Mouse (Mus musculus) forebrain, embryonic 11.5 days (tissue): ENCODE results near the gene Babam1. TPM values are rescaled to one million over a fixed set of nuclear protein-coding genes. Genes with fewer than 3 reads are reported as not detected.
"Not testable (repeated sequence)": the region's sequence is repeated elsewhere in the genome, so short reads cannot be mapped to it uniquely, and the experiment has no call there.

ENCODE experiments used
- ATAC-seq: fragments of 200-750 bp; cut with Nextera tagmentation; replicated peaks from 2 replicates; pipeline ENCODE4 v1.8.0; 2017; ENCODE audit warnings: moderate TSS enrichment; ENCODE audit not compliant: low FRiP score
- DNase-seq: peaks from one replicate; pipeline ENCODE4 v3.0.0-alpha.2; 2017; ENCODE audit warnings: low spot score
- H3K27ac ChIP-seq: fragments of 300-500 bp; sonication (generic); 2 replicates; pipeline ENCODE4 v1.5.1; 2014; ENCODE audit warnings: low read depth, low read length
- H3K27me3 ChIP-seq: fragments of 300-500 bp; sonication (generic); 2 replicates; pipeline ENCODE4 v1.6.1; 2014; ENCODE audit warnings: mild to moderate bottlenecking, low read length, mixed read lengths; ENCODE audit not compliant: control insufficient read depth, insufficient read depth
- H3K36me3 ChIP-seq: fragments of 300-500 bp; sonication (generic); 2 replicates; pipeline ENCODE4 v1.6.1; 2014; ENCODE audit warnings: mild to moderate bottlenecking, low read length, moderate library complexity, mixed read lengths; ENCODE audit not compliant: control insufficient read depth, insufficient read depth
- H3K4me1 ChIP-seq: fragments of 300-500 bp; sonication (generic); replicated peaks from 2 replicates; pipeline ENCODE4 v1.6.1; 2014; ENCODE audit warnings: low read length, mixed read lengths; ENCODE audit not compliant: control insufficient read depth, insufficient read depth
- H3K4me2 ChIP-seq: fragments of 300-500 bp; sonication (generic); 2 replicates; pipeline ENCODE4 v1.6.1; 2014; ENCODE audit warnings: low read depth, mild to moderate bottlenecking, low read length, moderate library complexity, mixed read lengths; ENCODE audit not compliant: severe bottlenecking
- H3K4me3 ChIP-seq: fragments of 300-500 bp; sonication (generic); 2 replicates; pipeline ENCODE4 v1.5.1; 2014; ENCODE audit warnings: low read depth, low read length
- H3K9ac ChIP-seq: fragments of 300-500 bp; sonication (generic); 2 replicates; pipeline ENCODE4 v1.6.1; 2014; ENCODE audit warnings: low read length
- H3K9me3 ChIP-seq: fragments of 300-500 bp; sonication (generic); 2 replicates; pipeline ENCODE4 v1.6.1; 2016; ENCODE audit warnings: low read length, mixed read lengths; ENCODE audit not compliant: control insufficient read depth
- WGBS: fragments of 180-500 bp; shearing (Covaris S2); extraction: QIAGEN DNeasy Blood & Tissue Kit; methylation state at CpG from one replicate; pipeline ENCODE4 v1.1.7; 2014; 5-methylcytosine and 5-hydroxymethylcytosine counted together
- polyA plus RNA-seq: library from polyadenylated mRNA; unstranded; fragments of >200 nt; fragmentation: Nextera tagmentation; extraction: Ambion mirVana; gene quantifications from 2 replicates; pipeline ENCODE4 v1.2.1, GENCODE M21; 2014

Babam1 gene
- polyA plus RNA-seq, 1 experiment from 2014 or later, result 106 TPM

GRCm38 (mm10) chr8:71407441-71407840 lies 10.8 kb downstream of the Babam1 start:
- 93% methylated on average over 14 of the region's 14 CpGs for WGBS
- no peak overlapping the region for H3K27ac ChIP-seq
- H3K36me3 ChIP-seq, result peaks cover 6% of the 10 kb centered on the region; the same call in 1 of the 2 replicates
- H3K4me1 ChIP-seq, result peaks cover 6% of the 10 kb centered on the region; the same call in 1 of the 2 replicates
- no peak overlapping the region for H3K4me3 ChIP-seq
- H3K9me3 ChIP-seq, result no peaks in the 10 kb centered on the region
- DNase-seq (no peak), ATAC-seq (no peak)
- no peak overlapping the region for H3K4me2 ChIP-seq
- no peak overlapping the region for H3K9ac ChIP-seq
- H3K27me3 ChIP-seq, result no peaks in the 10 kb centered on the region

DNA sequence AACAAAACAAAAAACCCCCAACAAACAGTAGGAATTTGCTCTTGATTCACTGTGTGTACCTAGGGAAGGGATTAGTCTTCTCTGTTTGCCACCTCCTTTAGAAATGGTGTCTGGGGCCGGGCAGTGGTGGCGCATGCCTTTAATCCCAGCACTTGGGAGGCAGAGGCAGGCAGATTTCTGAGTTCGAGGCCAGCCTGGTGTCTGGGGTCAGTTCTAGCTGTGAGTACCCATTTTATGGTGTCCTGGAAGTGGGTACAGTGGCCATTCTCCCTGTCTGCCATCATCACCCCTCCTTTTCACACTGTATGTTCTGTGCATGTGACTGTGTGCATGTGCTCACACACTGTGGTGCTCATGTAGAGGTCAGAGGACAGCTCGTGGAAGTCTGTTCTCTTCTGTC lies 11.6 kb downstream of the Babam1 start:
- Histone ChIP-seq H3K27me3 (no peaks in the 10 kb centered on the region), H3K4me1 (peaks cover 6% of the 10 kb centered on the region; the same call in 1 of the 2 replicates), H3K9ac (no peak overlapping the region), H3K4me3 (no peak overlapping the region), H3K9me3 (no peaks in the 10 kb centered on the region), H3K4me2 (no peak overlapping the region), H3K27ac (no peak overlapping the region), H3K36me3 (peaks cover 6% of the 10 kb centered on the region; the same call in 1 of the 2 replicates)
- WGBS, result 99% methylated on average over 4 of the region's 4 CpGs
- ATAC-seq (no peak), DNase-seq (no peak)

GRCm38 (mm10) chr8:71411535-71412273 lies 15.0 kb downstream of the Babam1 start:
- WGBS, result 49% methylated on average over 11 of the region's 11 CpGs
- Histone ChIP-seq H3K27ac (no peak overlapping the region), H3K36me3 (peaks cover 6% of the 10 kb centered on the region; the same call in 1 of the 2 replicates), H3K4me3 (no peak overlapping the region), H3K27me3 (no peaks in the 10 kb centered on the region), H3K4me2 (no peak overlapping the region), H3K9ac (no peak overlapping the region), H3K9me3 (no peaks in the 10 kb centered on the region), H3K4me1 (0 out of 2 replicates have a peak, but pooled peaks cover 2% of the 10 kb centered on the region)
- ATAC-seq (no peak), DNase-seq (no peak)

GRCm38 (mm10) chr8:71422121-71422520 lies 25.5 kb downstream of the Babam1 start:
- no peak overlapping the region for H3K27ac ChIP-seq
- H3K27me3 ChIP-seq, result no peaks in the 10 kb centered on the region
- ATAC-seq (no peak), DNase-seq (no peak)
- no peaks in the 10 kb centered on the region for H3K4me1 ChIP-seq
- H3K36me3 ChIP-seq, result no peaks in the 10 kb centered on the region
- no peaks in the 10 kb centered on the region for H3K9me3 ChIP-seq
- no peak overlapping the region for H3K4me2 ChIP-seq
- H3K4me3 ChIP-seq, result no peak overlapping the region
- H3K9ac ChIP-seq, result no peak overlapping the region

DNA sequence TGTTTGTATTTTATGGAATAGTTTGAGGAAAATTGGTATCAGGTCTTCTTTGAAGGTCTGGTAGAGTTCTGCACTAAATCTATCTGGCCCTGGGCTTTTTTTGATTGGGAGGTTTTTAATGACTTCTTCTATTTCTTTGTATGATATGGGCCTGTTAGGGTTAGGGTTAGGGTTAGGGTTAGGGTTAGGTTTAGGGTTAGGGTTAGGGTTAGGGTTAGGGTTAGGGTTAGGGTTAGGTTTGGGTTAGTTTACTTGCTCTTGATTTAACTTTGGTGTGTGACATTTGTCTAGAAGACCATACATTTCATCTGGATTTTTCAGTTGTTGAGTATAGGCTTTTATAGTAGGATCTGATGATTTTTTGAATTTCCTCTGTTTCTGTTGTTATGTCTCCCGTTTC lies 36.3 kb downstream of the Babam1 start:
- H3K4me3 ChIP-seq, H3K27me3 ChIP-seq, DNase-seq, H3K27ac ChIP-seq, H3K9ac ChIP-seq, H3K4me1 ChIP-seq, H3K4me2 ChIP-seq, ATAC-seq, H3K36me3 ChIP-seq, H3K9me3 ChIP-seq: not testable (repeated sequence)
- WGBS, result 76% methylated on average over 1 of the region's 1 CpGs

GRCm38 (mm10) chr8:71437041-71437440 lies 40.4 kb downstream of the Babam1 start:
- no peak for ATAC-seq
- Histone ChIP-seq H3K36me3 (no peaks in the 10 kb centered on the region), H3K4me2 (no peak overlapping the region), H3K9me3 (no peaks in the 10 kb centered on the region), H3K4me3 (no peak overlapping the region), H3K27me3 (peaks cover 1% of the 10 kb centered on the region; the same call in 1 of the 2 replicates), H3K27ac (no peak overlapping the region), H3K9ac (no peak overlapping the region), H3K4me1 (0 out of 2 replicates have a peak, but pooled peaks cover 2% of the 10 kb centered on the region)
- 61% methylated on average over 3 of the region's 3 CpGs for WGBS
- no peak for DNase-seq

DNA sequence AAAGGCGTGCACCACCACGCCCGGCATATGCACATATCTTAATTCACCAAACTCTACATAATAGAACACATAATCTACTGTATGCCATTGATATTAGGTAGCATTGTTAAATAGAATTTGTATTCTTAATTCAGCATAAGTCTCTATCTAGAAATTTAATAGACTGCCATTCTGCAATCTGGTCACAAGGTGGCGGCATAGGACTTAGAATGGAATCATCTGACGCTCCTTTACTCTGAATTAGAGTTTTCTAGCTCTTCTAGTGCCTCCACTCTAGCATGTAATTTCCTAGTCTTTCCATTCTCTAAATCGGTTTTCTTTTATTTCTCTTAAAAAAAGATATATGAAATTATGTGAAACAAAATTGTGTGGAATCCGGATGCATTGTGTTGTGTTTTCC lies 44.7 kb downstream of the Babam1 start:
- H3K4me3 ChIP-seq, result no peak overlapping the region
- no peak for ATAC-seq
- under 1% methylated on average over 7 of the region's 7 CpGs for WGBS
- H3K4me1 ChIP-seq, result 0 out of 2 replicates have a peak, but pooled peaks cover 2% of the 10 kb centered on the region
- no peak overlapping the region for H3K4me2 ChIP-seq
- H3K9ac ChIP-seq, result no peak overlapping the region
- H3K27ac ChIP-seq, result no peak overlapping the region
- peaks cover 3% of the 10 kb centered on the region; the same call in 1 of the 2 replicates for H3K27me3 ChIP-seq
- no peaks in the 10 kb centered on the region for H3K36me3 ChIP-seq
- no peak for DNase-seq
- no peaks in the 10 kb centered on the region for H3K9me3 ChIP-seq

DNA sequence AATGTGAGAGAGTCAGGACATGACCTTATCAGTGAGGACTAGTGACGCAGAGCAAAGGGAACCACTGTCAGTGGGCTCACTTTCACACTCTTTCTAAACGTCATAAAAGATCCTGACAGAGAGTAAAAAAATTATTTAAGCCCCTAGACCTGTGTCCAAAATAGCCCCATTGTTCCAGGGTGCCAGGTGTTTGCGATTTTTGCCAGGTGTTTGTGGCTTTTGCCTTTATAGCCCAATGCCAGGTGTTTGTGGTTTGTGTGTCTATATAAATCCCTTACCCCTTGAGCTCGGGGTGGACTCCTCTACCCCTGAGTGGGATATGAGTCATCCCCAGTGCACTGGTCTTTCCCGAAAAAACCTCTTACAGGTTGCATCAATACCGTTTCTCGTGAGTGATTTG lies 48.4 kb downstream of the Babam1 start:
- H3K4me1 ChIP-seq, result 0 out of 2 replicates have a peak, but pooled peaks cover 2% of the 10 kb centered on the region
- DNase-seq (no peak), ATAC-seq (no peak)
- 86% methylated on average over 7 of the region's 7 CpGs for WGBS
- no peak overlapping the region for H3K4me3 ChIP-seq
- H3K4me2 ChIP-seq, result no peak overlapping the region
- no peak overlapping the region for H3K9ac ChIP-seq
- no peak overlapping the region for H3K27ac ChIP-seq
- peaks cover 3% of the 10 kb centered on the region; the same call in 1 of the 2 replicates for H3K27me3 ChIP-seq
- no peaks in the 10 kb centered on the region for H3K9me3 ChIP-seq
- no peaks in the 10 kb centered on the region for H3K36me3 ChIP-seq

- Histone ChIP-seq H3K27ac (no peak overlapping the region), H3K9ac (no peak overlapping the region), H3K36me3 (no peaks in the 10 kb centered on the region), H3K4me3 (no peak overlapping the region), H3K4me1 (no peaks in the 10 kb centered on the region), H3K27me3 (no peaks in the 10 kb centered on the region), H3K4me2 (no peak overlapping the region), H3K9me3 (no peaks in the 10 kb centered on the region)
- DNase-seq (no peak), ATAC-seq (no peak)
- 65% methylated on average over 4 of the region's 4 CpGs for WGBS
Observed at GRCm38 (mm10) chr8:71451337-71451736, 54.7 kb downstream of the Babam1 start.
